8 mouse cellular contexts compared by ENCODE assay signal in the genomic region with DNA sequence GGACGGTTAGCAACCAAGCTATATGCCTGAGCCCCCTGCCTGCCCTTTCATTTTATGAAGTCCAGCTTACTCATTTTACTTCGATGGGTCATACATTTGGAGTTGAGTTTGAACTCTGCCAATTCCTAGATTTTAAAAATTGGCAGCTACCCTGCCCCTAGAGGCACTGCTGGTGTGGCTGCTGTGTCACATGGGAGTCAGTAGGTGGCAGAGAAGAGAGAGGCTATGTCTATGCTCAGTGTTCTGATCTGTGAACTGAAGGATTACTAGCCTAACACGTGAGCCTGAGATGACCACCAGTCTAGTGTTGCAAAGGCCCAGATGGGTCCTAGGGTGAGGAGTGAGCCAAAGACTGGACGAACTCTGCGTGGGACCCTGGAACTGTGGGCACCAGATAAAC. TPM values are rescaled to one million over a fixed set of nuclear protein-coding genes. Genes with fewer than 3 reads are reported as not detected.
DNase-seq lines count a peak whose midpoint lies in the region; ATAC-seq and TF ChIP-seq lines count a peak whose summit lies in the region.
"Had no signal": no experiment of that assay in that cellular context is flagged by ENCODE, and none has a peak within 500 bp of the region (broad histone marks: within the 10 kb centered on the region; RNA-seq: fewer than 3 reads in every experiment).

No protein-coding gene starts in this region.

- H3K79me2 ChIP-seq in CH12.LX (replicated peaks; ENCODE audit: control insufficient read depth, extremely low read depth, insufficient read depth, poor library complexity, severe bottlenecking) = no peaks in the 10 kb centered on the region

- no peaks in the 10 kb centered on the region for H3K36me3 ChIP-seq in intestine, embryonic 14.5 days (ENCODE audit: control insufficient read depth, insufficient read depth, low read length)
- H3K36me3 ChIP-seq in intestine, embryonic 15.5 days = no peaks in the 10 kb centered on the region
- no peaks in the 10 kb centered on the region for H3K36me3 ChIP-seq in CH12.LX (replicated peaks in 1 of 2; ENCODE audit: control insufficient read depth in 1 of 2, insufficient read depth in 1 of 2, low read length in 1 of 2)
- H3K36me3 ChIP-seq: midbrain, embryonic 12.5 days had no signal

- 0 out of 2 replicates have a peak, but pooled peaks cover 4% of the 10 kb centered on the region for H3K4me1 ChIP-seq in intestine, embryonic 14.5 days (replicated peaks; ENCODE audit: control insufficient read depth, insufficient read depth, low read length)
- peaks cover 9% of the 10 kb centered on the region for H3K4me1 ChIP-seq in intestine, embryonic 15.5 days (replicated peaks)
- peaks cover 4 to 15% of the 10 kb centered on the region in 2 experiments; a peak in 3 of 4 replicates for H3K4me1 ChIP-seq in CH12.LX (ENCODE audit: control insufficient read depth in 1 of 2, insufficient read depth in 2 of 2)

- peak; percentile 30 for TF ChIP-seq RAD21 in CH12.LX (IDR thresholded peaks at IDR 0.05; ENCODE audit: low read depth, low read length)

- no peak overlapping the region for H3K4me2 ChIP-seq in intestine, embryonic 14.5 days (ENCODE audit: low read length)
- H3K4me2 ChIP-seq in intestine, embryonic 15.5 days (replicated peaks) = no peak overlapping the region
- H3K4me2 ChIP-seq in CH12.LX (ENCODE audit: insufficient read depth, low read depth, poor library complexity, severe bottlenecking) = no peak overlapping the region
- H3K4me2 ChIP-seq: midbrain, embryonic 12.5 days had no signal

- no peak for DNase-seq in intestine, embryonic 14.5 days (ENCODE audit: low spot score)
- DNase-seq in CH12.LX (ENCODE audit: extremely low read depth) = peak; percentile 38
- DNase-seq in adrenal gland, postnatal 36 days = peak; percentile 43 to 46
- DNase-seq in right cerebral cortex, adult 18-20 months = no peak
- DNase-seq in cerebellum, adult 9-11 months = no peak

- no peak overlapping the region for H3K9ac ChIP-seq in intestine, embryonic 14.5 days (ENCODE audit: low read length)
- H3K9ac ChIP-seq in intestine, embryonic 15.5 days = no peak overlapping the region
- no peak overlapping the region for H3K9ac ChIP-seq in CH12.LX (ENCODE audit: insufficient read depth, low read depth)
- H3K9ac ChIP-seq: midbrain, embryonic 12.5 days had no signal

- WGBS in intestine, embryonic 14.5 days = 67% methylated on average over 5 of the region's 5 CpGs
- 60% methylated on average over 5 of the region's 5 CpGs for WGBS in intestine, embryonic 15.5 days

- 0 out of 2 replicates have a peak, but pooled peaks cover 4% of the 10 kb centered on the region for H3K27me3 ChIP-seq in intestine, embryonic 14.5 days (replicated peaks; ENCODE audit: control insufficient read depth, insufficient read depth, low read length)
- no peaks in the 10 kb centered on the region for H3K27me3 ChIP-seq in intestine, embryonic 15.5 days (replicated peaks)
- H3K27me3 ChIP-seq in CH12.LX (replicated peaks) = peaks cover 21% of the 10 kb centered on the region

- in situ Hi-C loops in CH12.LX (cut with MboI; ENCODE audit: low pct_ligation_motif_present, low pct_unique_long_range_greater_than_20kb, low sequenced_read_pairs) = no loop called here

- no peak overlapping the region for H3K27ac ChIP-seq in intestine, embryonic 14.5 days (ENCODE audit: low read depth)
- H3K27ac ChIP-seq in intestine, embryonic 15.5 days = no peak overlapping the region
- no peak overlapping the region for H3K27ac ChIP-seq in CH12.LX (ENCODE audit: insufficient read depth, low read depth)
- H3K27ac ChIP-seq: midbrain, embryonic 12.5 days had no signal

- TF ChIP-seq CTCF in CH12.LX (conservative IDR thresholded peaks at IDR 0.05 in 1 of 2, IDR thresholded peaks at IDR 0.05 in 1 of 2; ENCODE audit: low read depth in 2 of 2, low read length in 2 of 2) = peak; percentile 27 to 92; a peak in 3 of 4 replicates

- H3K4me3 ChIP-seq in intestine, embryonic 14.5 days (ENCODE audit: low read depth, low read length) = no peak overlapping the region
- no peak overlapping the region for H3K4me3 ChIP-seq in intestine, embryonic 15.5 days (replicated peaks)
- no peak overlapping the region for H3K4me3 ChIP-seq in CH12.LX (replicated peaks in 1 of 3; ENCODE audit: low read depth in 2 of 3, low read length in 2 of 3, poor library complexity in 1 of 3)
- H3K4me3 ChIP-seq: midbrain, embryonic 12.5 days had no signal

- dilution Hi-C loops in CH12.LX (cut with MboI; ENCODE audit: extremely low pct_ligation_motif_present, extremely low pct_unique_long_range_greater_than_20kb, low sequenced_read_pairs) = no loop called here

- no peaks in the 10 kb centered on the region for H3K9me3 ChIP-seq in intestine, embryonic 14.5 days (ENCODE audit: control insufficient read depth, low read length)
- no peaks in the 10 kb centered on the region for H3K9me3 ChIP-seq in intestine, embryonic 15.5 days
- no peaks in the 10 kb centered on the region for H3K9me3 ChIP-seq in CH12.LX (replicated peaks; ENCODE audit: low read length)
- H3K9me3 ChIP-seq: midbrain, embryonic 12.5 days had no signal

- TF ChIP-seq POLR2A in CH12.LX (IDR thresholded peaks at IDR 0.05; ENCODE audit: low read depth, low read length) = no peak

- ATAC-seq in intestine, embryonic 14.5 days (replicated peaks; ENCODE audit: low FRiP score, low TSS enrichment, low read depth) = peak; percentile 26; the same call in 1 of the 2 replicates
- no peak for ATAC-seq in intestine, embryonic 15.5 days
- ATAC-seq in monocyte, adult 5-6 weeks (replicated peaks; ENCODE audit: insufficient number of reproducible peaks, low FRiP score, low TSS enrichment, poor library complexity, severe bottlenecking) = peak; percentile 59

- no peak for TF ChIP-seq EP300 in CH12.LX (IDR thresholded peaks at IDR 0.05; ENCODE audit: low read length)

TF ChIP-seq in CH12.LX, 34 proteins besides CTCF, POLR2A, EP300 and RAD21:
- TF ChIP-seq SMC3 (IDR thresholded peaks at IDR 0.05; ENCODE audit: low read depth, low read length) = peak; percentile 56
- no peak for TF ChIP-seq TBP (conservative IDR thresholded peaks at IDR 0.05; ENCODE audit: low read depth, low read length)
- 0 out of 2 replicates have a peak, but pooled peaks have one; percentile 28 for TF ChIP-seq MAX (IDR thresholded peaks at IDR 0.05; ENCODE audit: low read length)

RNA-seq across cellular contexts. Expression of a gene that starts 2.1 kb away (rescaled TPM):
- 5.6 and 6.7 TPM in 2 replicates for polyA plus RNA-seq in intestine, embryonic 14.5 days (2014; fragmentation: Nextera tagmentation; extraction: Ambion mirVana)
- 4.8 and 5.5 TPM in 2 replicates for polyA plus RNA-seq in intestine, embryonic 15.5 days (2015; fragmentation: Nextera tagmentation; extraction: Ambion mirVana)
- total RNA-seq in CH12.LX (2012; rRNA removed) = 0.08 and 0.30 TPM in 2 replicates
- 0.41 and 0.46 TPM in 2 replicates for total RNA-seq in CH12.LX (2014; rRNA removed)
- polyA plus RNA-seq in CH12.LX (2012; ENCODE audit: insufficient read length, low read depth) = 0.29 and 0.40 TPM in 2 replicates
- total RNA-seq in adrenal gland, postnatal 36 days (2021) = 10 to 100 TPM in 1 of 2 experiments, 1 to 10 TPM in 1; 8.7 to 11.6 TPM
- 63.0 to 110 TPM (median 64.7 TPM) in 3 replicates for total RNA-seq in monocyte, adult 5-6 weeks (2017)

RNA-seq across cellular contexts. Expression of a gene that starts 18.2 kb away (rescaled TPM):
- polyA plus RNA-seq in intestine, embryonic 14.5 days (2014; fragmentation: Nextera tagmentation; extraction: Ambion mirVana) = 9.9 and 12.7 TPM in 2 replicates
- 8.2 and 10.7 TPM in 2 replicates for polyA plus RNA-seq in intestine, embryonic 15.5 days (2015; fragmentation: Nextera tagmentation; extraction: Ambion mirVana)
- total RNA-seq in CH12.LX (2012; rRNA removed) (9.8 and 12.3 TPM in 2 replicates), CH12.LX (2014; rRNA removed) (12.0 and 12.7 TPM in 2 replicates)
- 24.5 and 31.8 TPM in 2 replicates for polyA plus RNA-seq in CH12.LX (2012; ENCODE audit: insufficient read length, low read depth)
- total RNA-seq in adrenal gland, postnatal 36 days (2021) = 1 to 10 TPM; 4.7 to 9.5 TPM
- total RNA-seq in monocyte, adult 5-6 weeks (2017) = 65.5 to 105 TPM (median 85.7 TPM) in 3 replicates

Comparison
In these comparisons a context has a peak if more than half of its experiments do, and no peak if none do; other contexts are left out.
1. DNase-seq: peak in CH12.LX (single experiment) and adrenal gland, postnatal 36 days (2 of 2); none in intestine, embryonic 14.5 days (single experiment), right cerebral cortex, adult 18-20 months (single experiment) and cerebellum, adult 9-11 months (single experiment).
2. RNA of a gene that starts 2.1 kb away (total RNA-seq): 63.0 to 110 TPM in monocyte, adult 5-6 weeks and 8.7 to 11.6 TPM in adrenal gland, postnatal 36 days; 0.08 to 0.46 TPM in CH12.LX; every median in the first group is over 4 times any median in the second.